14 mouse cellular contexts compared by ENCODE assay signal in genomic region chr5:72888260-72888659, GRCm38 (mm10).
"Had no signal": no experiment of that assay in that cellular context is flagged by ENCODE, and none has a peak within 500 bp of the region (broad histone marks: within the 10 kb centered on the region; RNA-seq: fewer than 3 reads in every experiment).

No protein-coding gene starts in this region.

- H3K4me3 ChIP-seq: liver, embryonic 13.5 days; lung, embryonic 15.5 days; megakaryocyte, embryonic 14.5 days had no signal

- H3K4me1 ChIP-seq: liver, embryonic 13.5 days; lung, embryonic 15.5 days had no signal

- H3K9ac ChIP-seq: liver, embryonic 13.5 days; liver, postnatal 0 days; lung, embryonic 15.5 days had no signal

- DNase-seq: kidney, adult 18-20 months; kidney, postnatal 25 days; layer of hippocampus, adult 9-11 months; liver; liver, embryonic 13.5 days; liver, postnatal 0 days; lung, postnatal 14 days; thymus, postnatal 4 days had no signal

- H3K9me3 ChIP-seq: liver, embryonic 13.5 days; lung, embryonic 15.5 days; megakaryocyte, embryonic 14.5 days had no signal

- ATAC-seq: liver, postnatal 0 days; midbrain, embryonic 16.5 days had no signal

- H3K4me2 ChIP-seq: liver, embryonic 13.5 days; lung, embryonic 15.5 days; midbrain, embryonic 11.5 days had no signal

- H3K27ac ChIP-seq: liver, embryonic 13.5 days; lung, embryonic 15.5 days; macrophage; stomach, postnatal 0 days had no signal

- H3K27me3 ChIP-seq: liver, embryonic 13.5 days; lung, embryonic 15.5 days; megakaryocyte, embryonic 14.5 days had no signal

- H3K36me3 ChIP-seq: liver, embryonic 13.5 days; lung, embryonic 15.5 days had no signal
